Mouse (Mus musculus): ENCODE measurements at regions not wholly inside any gene's neighbourhood (a gene's known extent, or its start where the extent isn't known, plus 50 kb on each side); places are given as distances from the start of the nearest gene placed in this dataset.

DNA sequence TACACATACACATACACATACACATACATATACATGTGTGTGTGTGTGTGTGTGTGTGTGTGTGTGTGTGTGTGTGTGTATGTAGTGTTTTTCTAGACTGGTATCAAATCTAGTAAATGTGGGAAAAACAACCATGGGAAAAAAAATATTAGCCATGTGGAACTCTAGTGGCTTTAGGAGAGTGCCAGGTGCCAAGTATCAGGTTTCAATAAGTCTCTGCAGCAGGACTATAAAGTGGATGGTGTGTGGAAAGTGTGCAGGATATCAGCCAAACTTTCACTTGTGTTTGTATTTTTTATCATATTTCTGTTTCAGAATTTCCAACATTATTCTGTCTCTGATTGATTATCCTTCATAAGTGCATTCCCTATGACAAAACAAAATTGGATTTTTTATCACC, 653.3 kb upstream of the Fam98a start:
- no peak for DNase-seq (ENCODE audit: low read depth)

DNA sequence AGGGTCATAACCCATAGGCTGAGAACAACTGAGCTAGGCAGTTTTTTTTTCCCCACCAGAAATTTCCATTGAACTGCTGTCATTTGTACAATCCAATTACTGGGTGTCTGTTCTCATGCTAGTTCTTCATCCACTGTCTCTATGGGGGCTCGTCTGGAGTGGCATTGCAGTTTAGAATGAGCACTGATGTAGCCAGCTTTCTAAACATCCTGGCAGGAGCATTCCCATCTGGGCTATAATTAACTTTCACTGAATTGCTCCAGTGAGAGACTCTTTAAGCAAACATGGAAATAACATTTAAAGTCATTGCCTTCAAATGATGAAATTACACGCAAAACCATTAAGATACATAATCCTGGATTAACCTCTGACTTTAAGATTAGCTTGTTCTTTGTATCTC, 633.1 kb upstream of the Fam98a start:
- no peak for DNase-seq (ENCODE audit: low read depth)

DNA sequence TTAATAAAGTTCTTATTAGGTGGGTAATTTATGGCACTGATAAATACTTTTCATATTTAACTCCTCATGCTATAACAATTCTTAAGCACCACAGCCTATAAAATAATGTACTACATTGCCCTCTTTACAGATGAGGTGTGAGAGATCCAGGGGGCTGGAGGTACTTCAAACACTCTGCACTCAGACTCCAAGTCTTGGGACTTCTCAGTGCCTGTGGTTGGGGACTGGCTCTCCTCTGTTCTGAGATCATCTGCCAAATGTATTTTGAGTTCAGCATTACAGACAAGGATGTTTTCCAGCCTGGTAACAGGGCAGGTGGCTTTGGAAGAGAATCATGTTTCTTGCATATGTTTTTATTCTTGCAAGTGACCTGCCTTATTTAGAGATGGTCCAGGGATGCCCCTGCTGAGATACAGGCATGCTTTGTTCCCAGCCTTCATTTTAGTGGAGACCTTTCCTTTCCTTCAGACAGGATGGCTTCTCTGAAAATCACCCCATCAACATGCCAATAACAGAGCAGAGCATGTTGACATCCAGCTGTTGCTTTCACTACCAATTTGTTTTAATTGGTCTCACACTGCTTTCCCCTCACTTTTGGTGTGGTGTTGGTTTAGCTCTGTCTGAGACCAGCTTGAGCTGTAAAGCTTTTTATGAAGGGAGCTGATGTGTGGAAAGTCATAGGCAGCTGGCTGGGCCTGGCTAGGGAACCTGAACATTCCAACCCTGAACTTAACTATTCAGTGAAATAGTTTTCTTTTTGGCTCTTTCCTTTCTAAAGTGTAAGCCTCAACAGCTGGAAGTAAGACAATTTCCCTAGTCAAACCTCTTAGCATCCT, 585.1 kb upstream of the Fam98a start:
- DNase-seq (ENCODE audit: low read depth), result no peak

- DNase-seq (ENCODE audit: low read depth), result no peak
Measured at GRCm38 (mm10) chr17:76134030-76134429, 582.3 kb upstream of the Fam98a start.

- DNase-seq (ENCODE audit: low read depth), result peak; percentile 11
Measured at GRCm38 (mm10) chr17:76125260-76125659, 573.5 kb upstream of the Fam98a start.

DNA sequence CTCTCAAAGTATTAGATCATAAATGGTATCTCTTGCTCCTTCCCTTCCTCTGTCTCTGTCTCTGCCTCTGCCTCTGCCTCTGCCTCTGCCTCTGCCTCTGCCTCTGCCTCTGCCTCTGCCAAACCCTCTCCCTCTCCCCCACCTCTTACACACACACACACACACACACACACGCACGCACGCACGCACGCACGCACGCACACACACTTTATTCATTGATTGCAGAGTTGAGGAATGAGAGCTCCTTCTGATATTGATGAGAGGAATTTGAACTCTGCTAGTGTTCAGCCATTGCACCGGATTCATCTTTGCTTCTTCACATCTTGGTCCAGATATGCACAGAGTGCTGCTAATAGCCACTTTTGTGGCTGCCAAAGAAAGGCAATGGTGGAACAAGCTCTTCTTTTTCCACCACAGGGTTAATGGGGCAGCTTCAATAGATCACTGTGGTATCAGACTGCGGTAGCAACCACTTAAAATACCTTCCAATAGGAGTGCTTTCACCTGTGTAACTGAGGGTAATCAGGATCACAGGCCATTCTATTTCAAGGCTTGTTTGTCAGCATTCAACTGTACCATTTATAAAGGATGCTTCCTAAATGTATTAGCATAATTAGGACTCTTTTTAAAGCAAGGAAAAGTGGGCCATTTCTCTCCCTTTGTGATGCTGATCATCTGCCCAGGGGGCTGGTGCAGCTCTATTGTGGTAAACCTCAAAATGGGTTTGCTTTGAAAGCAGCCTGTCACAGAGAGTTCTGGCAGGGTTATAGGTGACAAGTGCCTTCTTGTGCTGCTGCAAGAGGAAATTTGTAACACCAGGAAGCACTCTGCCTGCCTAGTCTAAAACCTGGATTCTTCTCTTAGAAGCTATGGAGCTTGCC, 559.8 kb upstream of the Fam98a start:
- DNase-seq (ENCODE audit: low read depth), result no peak

- DNase-seq (ENCODE audit: low read depth), result no peak
Measured at GRCm38 (mm10) chr17:76110856-76111255, 559.1 kb upstream of the Fam98a start.

- DNase-seq (ENCODE audit: low read depth), result no peak
Measured at GRCm38 (mm10) chr17:76083536-76083935, 531.8 kb upstream of the Fam98a start.

- no peak for DNase-seq (ENCODE audit: low read depth)
Measured at GRCm38 (mm10) chr17:76081780-76082179, 530.0 kb upstream of the Fam98a start.

DNA sequence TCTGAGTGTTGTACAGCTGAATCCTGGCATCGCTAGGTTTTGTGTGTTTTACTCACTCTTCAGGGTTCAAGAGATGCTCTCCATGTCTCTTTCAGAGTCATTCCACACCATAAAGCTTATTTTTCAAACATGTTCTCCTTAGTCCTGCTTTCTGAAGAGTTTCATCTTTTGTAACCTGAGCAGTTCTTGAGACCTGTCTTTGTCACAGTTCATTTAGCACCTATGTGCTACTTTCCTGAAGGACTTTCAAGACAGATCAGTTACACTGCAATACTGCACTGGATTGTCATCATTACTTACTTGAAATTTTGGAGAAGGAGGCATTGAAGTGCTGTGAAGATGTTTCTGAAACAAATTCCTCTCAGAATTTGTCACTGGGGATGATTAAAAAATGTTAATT, 494.7 kb upstream of the Fam98a start:
- DNase-seq (ENCODE audit: low read depth), result no peak

- DNase-seq (ENCODE audit: low read depth), result no peak
Measured at GRCm38 (mm10) chr17:76032710-76033109, 481.0 kb upstream of the Fam98a start.

GRCm38 (mm10) chr17:76008011-76008410, 456.3 kb upstream of the Fam98a start:
- no peak for DNase-seq (ENCODE audit: low read depth)

DNA sequence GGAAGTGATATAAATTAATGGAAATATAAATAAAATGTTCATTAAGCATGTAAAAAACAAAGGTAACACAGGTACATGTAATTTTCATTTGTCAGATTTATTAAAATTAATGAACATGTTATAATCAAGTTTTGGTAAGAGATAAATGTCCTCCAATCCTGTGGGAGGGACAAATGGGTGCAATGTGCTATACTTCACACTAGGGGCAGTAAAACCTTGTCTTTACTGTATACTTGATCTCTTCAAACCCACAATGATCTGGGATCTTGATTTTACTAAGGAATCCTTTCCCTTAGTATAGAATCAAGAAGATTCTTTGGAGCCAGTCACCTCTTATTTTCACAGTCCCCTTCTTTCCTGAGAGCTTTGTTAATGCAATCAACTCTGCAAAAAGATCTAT, 451.1 kb upstream of the Fam98a start:
- peak; percentile 41 for DNase-seq (ENCODE audit: low read depth)

DNA sequence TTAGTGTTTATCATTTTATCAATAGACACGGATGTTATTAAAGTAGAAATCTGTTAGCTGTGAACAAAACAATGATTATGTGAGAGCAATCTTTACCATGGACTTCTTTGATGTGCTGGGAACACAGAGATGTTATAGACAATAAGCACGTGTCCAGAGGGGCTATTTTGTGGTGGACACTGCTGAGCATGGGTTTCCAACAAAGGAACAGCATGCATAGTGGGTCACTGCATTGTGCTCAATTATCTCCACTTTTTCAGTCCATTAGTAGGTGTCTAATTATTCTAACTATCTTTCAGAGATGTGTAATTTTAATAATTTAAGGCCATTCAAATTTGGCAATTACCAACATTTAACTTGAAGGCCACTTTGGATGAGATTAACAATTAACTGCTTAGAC, 409.6 kb upstream of the Fam98a start:
- DNase-seq (ENCODE audit: low read depth), result no peak

GRCm38 (mm10) chr17:75936686-75937380, 385.1 kb upstream of the Fam98a start:
- peak; percentile 51 for DNase-seq (ENCODE audit: low read depth)

DNA sequence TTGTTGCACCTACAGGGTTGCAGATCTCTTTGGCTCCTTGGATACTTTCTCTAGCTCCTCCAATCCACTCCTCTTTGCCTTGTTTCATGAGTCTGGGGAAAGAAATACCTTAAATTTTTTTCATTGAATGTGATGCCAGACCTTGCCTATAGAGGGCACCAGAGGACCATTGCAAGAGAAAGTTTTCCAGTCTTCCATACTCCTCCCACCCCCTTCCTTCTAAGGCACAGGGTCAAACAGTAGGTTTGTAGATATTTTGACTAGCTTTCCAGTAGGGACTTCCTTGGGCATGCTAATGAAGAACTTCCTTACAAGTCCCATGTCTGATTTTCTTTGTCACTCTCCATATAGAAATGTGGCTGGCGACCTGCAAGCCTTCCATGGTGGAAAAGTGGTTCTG, 379.3 kb upstream of the Fam98a start:
- peak; percentile 78 for DNase-seq (ENCODE audit: low read depth)

DNA sequence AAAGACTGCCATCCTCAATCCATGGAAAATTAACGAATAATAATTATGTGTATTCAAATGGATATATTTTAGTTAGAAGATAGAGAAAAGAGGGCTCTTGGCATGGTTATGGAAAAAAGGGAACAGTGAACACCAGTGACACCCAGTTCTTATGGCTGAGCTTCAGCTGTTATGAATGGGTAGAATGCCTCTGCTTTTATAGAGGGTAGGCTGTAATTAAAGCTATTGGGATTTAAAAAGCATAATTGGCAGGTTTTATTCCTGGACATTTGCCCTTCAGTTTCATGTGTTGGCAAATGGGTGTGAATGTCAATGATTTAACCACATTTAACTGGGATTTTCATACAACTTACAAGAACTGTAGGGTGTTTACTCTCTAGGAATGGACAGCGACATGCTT, 368.5 kb upstream of the Fam98a start:
- DNase-seq (ENCODE audit: low read depth), result no peak

DNA sequence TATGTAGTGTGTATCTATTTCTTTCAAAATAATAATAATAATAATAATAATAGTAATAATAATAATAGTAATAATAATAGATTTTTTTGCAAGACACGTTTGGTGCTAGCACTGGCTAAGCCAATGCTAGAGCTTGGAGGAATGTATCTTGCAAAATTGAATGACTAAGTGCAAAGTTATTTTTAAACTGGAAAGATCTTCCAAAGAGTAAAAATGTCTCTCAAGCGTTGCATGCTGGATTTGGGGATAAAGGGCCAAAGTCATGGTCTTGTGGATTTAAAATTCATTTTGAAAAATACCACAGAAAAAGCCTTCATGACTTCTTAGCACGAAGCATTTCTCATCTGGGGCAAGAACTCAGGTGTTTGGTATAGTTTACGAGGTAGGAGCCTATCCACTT, 365.3 kb upstream of the Fam98a start:
- peak; percentile 9 for DNase-seq (ENCODE audit: low read depth)

DNA sequence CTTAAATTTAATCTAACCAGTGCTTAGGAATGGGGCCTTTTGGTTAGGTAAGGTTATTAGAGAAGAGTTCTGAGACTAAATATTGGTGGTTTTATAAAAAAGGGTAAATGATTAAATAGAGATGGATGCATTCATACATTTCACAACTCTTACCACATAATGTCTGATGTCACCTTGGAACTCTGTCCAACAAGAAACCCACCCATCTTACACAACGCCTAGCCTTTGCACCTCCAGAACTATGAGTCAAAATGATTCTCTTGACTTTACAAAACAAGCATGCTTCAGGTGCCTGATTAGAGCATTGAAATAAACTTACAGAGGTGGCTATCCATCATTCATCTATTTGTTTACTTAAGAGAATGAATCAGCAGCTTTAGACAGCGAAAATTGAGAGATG, 364.8 kb upstream of the Fam98a start:
- DNase-seq (ENCODE audit: low read depth), result peak; percentile 61

DNA sequence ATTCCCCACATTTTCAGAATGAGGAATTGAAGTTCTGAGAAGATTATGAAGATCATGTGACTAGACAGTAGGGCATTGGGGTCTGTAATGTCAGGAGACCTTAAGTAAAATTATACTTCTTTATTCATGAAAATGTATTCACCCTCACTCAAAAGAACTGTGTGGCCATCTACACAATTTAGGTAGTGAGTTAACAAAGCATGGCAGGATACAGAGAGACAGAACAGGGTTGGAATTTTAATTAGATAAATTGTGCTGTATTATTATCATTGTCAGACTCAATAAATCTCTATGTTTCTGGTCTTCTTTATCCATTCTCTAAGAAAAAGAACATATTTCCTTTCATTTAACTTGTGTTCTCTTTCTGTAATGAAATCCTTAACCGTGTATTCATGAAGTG, 363.5 kb upstream of the Fam98a start:
- no peak for DNase-seq (ENCODE audit: low read depth)

- DNase-seq (ENCODE audit: low read depth), result no peak
Measured at GRCm38 (mm10) chr17:75907085-75907484, 355.3 kb upstream of the Fam98a start.

DNA sequence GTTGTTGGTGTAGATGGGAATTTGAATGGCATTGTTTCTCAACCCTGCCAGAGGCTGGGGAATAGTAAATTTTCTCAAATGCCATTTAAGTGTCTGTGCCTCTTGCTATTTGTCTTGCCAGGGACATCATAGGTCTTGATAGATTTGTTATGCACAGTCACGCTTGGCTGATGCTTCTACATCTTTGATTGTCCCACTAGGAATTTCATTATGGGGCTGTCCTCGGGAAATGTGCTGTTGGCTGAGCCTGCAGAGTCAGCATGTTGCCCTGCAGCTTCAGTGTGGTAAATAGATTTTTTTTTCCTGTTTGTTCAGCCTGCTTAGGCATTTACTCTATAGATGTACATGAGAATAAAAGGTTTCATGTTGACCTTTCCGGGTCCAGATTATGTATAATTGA, 354.9 kb upstream of the Fam98a start:
- DNase-seq (ENCODE audit: low read depth), result no peak

GRCm38 (mm10) chr17:75895436-75895835, 343.7 kb upstream of the Fam98a start:
- peak; percentile 37 for DNase-seq (ENCODE audit: low read depth)

All from NIH3T3 (cell line).